Mouse (Mus musculus) forebrain, embryonic 14.5 days (tissue): ENCODE data around the gene Bcar1. TPM values are rescaled to one million over a fixed set of nuclear protein-coding genes. Genes with fewer than 3 reads are reported as not detected.

Experiments used
- ATAC-seq: fragments of 200-750 bp; cut with Nextera tagmentation; 2 replicates; pipeline ENCODE4 v1.8.0; 2017; ENCODE audit warnings: mild to moderate bottlenecking, moderate library complexity
- DNase-seq: peaks from one replicate; pipeline ENCODE4 v3.0.0-alpha.2; 2015; ENCODE audit warnings: low spot score
- H3K27ac ChIP-seq: fragments of 300-500 bp; sonication (generic); 2 replicates; pipeline ENCODE4 v1.5.1; 2014; ENCODE audit warnings: low read depth, mild to moderate bottlenecking, control low read depth, low read length, moderate library complexity
- H3K27me3 ChIP-seq: fragments of 300-500 bp; sonication (generic); replicated peaks from 2 replicates; pipeline ENCODE4 v1.6.1; 2014; ENCODE audit warnings: low read length, control low read depth, mixed read lengths; ENCODE audit not compliant: control insufficient read depth, insufficient read depth
- H3K36me3 ChIP-seq: fragments of 300-500 bp; sonication (generic); 2 replicates; pipeline ENCODE4 v1.6.1; 2014; ENCODE audit warnings: low read length, control low read depth; ENCODE audit not compliant: control insufficient read depth, insufficient read depth
- H3K4me1 ChIP-seq: fragments of 300-500 bp; sonication (generic); 2 replicates; pipeline ENCODE4 v1.6.1; 2014; ENCODE audit warnings: antibody characterized with exemption, low read length, control low read depth; ENCODE audit not compliant: control insufficient read depth, insufficient read depth
- H3K4me2 ChIP-seq: fragments of 300-500 bp; sonication (generic); 2 replicates; pipeline ENCODE4 v1.6.1; 2014; ENCODE audit warnings: mild to moderate bottlenecking, control low read depth, low read length
- H3K4me3 ChIP-seq: fragments of 300-500 bp; sonication (generic); 2 replicates; pipeline ENCODE4 v1.5.1; 2014; ENCODE audit warnings: low read depth, low read length, control low read depth
- H3K9ac ChIP-seq: fragments of 300-500 bp; sonication (generic); 2 replicates; pipeline ENCODE4 v1.6.1; 2014; ENCODE audit warnings: mild to moderate bottlenecking, low read length, control low read depth, moderate library complexity
- H3K9me3 ChIP-seq: fragments of 300-500 bp; sonication (generic); replicated peaks from 2 replicates; pipeline ENCODE4 v1.6.1; 2016; ENCODE audit warnings: low read length, control low read depth, mixed read lengths; ENCODE audit not compliant: control insufficient read depth
- WGBS: fragments of 180-500 bp; shearing (Covaris S2); extraction: QIAGEN DNeasy Blood & Tissue Kit; methylation state at CpG from one replicate; pipeline ENCODE4 v1.1.7; 2014; 5-methylcytosine and 5-hydroxymethylcytosine counted together
- polyA plus RNA-seq: library from polyadenylated mRNA; unstranded; fragments of >200 nt; fragmentation: Nextera tagmentation; extraction: Ambion mirVana; gene quantifications from 2 replicates; pipeline ENCODE4 v1.2.1, GENCODE M21; 2014

Bcar1 gene
- polyA plus RNA-seq, 1 experiment from 2014 or later: 41.2 TPM

DNA sequence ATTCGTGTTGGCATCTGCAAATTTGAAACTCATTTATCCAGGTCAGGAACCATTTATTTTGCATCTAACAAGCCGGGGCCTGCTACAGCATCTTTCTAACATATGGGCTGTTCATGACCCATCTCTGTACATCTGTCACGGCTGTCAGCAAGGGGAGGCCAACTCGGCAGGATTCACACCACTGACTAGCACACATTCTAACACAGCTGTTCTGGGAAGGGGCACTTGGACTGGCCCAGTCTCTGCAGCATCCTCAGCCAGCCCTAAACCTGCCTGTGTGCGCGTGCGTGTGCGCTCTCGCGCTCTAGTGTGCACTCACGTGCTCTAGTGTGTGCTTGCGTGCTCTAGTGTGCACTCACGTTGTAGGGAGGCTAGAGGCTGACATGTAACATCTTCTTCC lies 17.1 kb upstream of the Bcar1 start:
- Histone ChIP-seq H3K4me1 (0 out of 2 replicates have a peak, but pooled peaks cover 2% of the 10 kb centered on the region), H3K36me3 (peaks cover 6% of the 10 kb centered on the region; the same call in 1 of the 2 replicates), H3K9ac (no peak overlapping the region), H3K27ac (no peak overlapping the region; the same call in 1 of the 2 replicates), H3K4me3 (no peak overlapping the region), H3K27me3 (no peaks in the 10 kb centered on the region), H3K9me3 (no peaks in the 10 kb centered on the region), H3K4me2 (no peak overlapping the region)
- ATAC-seq (peak; percentile 50), DNase-seq (peak; percentile 47)
- 76% methylated on average over 13 of the region's 13 CpGs for WGBS

DNA sequence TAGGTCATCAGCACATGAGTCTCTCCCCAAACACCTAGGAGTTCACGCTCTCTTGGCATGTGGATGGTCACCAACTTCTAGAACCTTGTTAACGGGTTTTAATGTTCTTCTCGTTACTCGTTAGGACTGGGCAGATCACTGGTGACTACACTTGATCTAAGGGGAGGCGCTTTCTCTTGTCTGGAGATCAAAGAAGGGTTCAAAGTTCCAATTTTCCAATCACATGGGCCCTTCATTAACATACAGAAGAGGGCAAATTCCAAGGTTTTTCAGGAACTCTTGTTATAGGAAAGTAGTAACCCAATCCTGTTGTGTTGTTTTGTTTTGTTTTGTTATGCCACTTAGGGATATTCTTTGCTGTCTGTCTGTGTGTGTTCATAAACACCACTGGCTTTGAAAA lies 15.2 kb upstream of the Bcar1 start:
- ATAC-seq: no peak
- Histone ChIP-seq H3K4me3 (no peak overlapping the region), H3K36me3 (no peaks in the 10 kb centered on the region), H3K4me1 (0 out of 2 replicates have a peak, but pooled peaks cover 2% of the 10 kb centered on the region), H3K27ac (no peak overlapping the region), H3K27me3 (no peaks in the 10 kb centered on the region), H3K9ac (no peak overlapping the region), H3K4me2 (no peak overlapping the region), H3K9me3 (no peaks in the 10 kb centered on the region)
- DNase-seq: no peak
- WGBS: 63% methylated on average over 5 of the region's 5 CpGs

DNA sequence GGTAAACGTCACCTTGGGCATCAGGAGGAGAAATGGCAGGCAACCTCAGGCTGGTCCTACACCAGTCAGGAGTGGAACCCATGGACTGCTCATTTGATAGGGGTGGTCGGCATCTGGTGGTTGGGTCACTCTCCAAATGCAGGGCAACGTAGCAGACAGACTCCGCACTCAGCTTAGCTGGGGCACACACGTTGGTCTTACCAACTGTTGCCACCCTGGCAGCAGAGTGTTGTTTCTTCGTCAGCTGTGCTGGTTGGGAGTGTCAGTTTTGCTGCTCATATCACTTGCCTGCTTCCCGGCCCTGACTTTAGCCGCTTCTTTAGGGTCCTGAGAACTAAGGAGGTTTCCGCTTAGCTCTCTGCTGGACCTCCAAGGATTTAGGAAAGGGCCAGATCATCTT lies 14.0 kb upstream of the Bcar1 start:
- Histone ChIP-seq H3K4me1 (0 out of 2 replicates have a peak, but pooled peaks cover 2% of the 10 kb centered on the region), H3K36me3 (no peaks in the 10 kb centered on the region), H3K4me2 (no peak overlapping the region), H3K9ac (no peak overlapping the region), H3K4me3 (no peak overlapping the region), H3K27me3 (no peaks in the 10 kb centered on the region), H3K27ac (no peak overlapping the region), H3K9me3 (no peaks in the 10 kb centered on the region)
- 93% methylated on average over 9 of the region's 9 CpGs for WGBS
- DNase-seq: no peak
- ATAC-seq: no peak

DNA sequence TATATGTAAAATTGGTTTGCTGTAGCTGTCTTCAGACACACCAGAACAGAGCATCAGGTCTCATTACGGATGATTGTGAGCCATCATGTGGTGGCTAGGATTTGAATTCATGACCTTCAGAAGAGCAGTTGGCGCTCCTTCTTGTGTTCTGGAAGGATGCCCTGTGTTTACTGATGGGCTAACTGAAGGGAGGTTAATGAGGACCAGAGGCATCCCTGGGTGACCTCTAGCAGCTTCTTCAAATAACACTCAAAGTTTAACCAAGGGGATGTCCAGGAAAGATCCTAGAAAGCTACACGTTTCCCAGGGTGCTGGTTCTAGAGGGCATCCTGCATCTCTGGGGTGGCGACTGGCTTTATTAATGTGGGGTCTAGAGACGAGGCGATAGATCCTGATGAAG lies 11.1 kb upstream of the Bcar1 start:
- DNase-seq (no peak), ATAC-seq (no peak)
- H3K4me2 ChIP-seq: no peak overlapping the region
- H3K27me3 ChIP-seq: no peaks in the 10 kb centered on the region
- no peak overlapping the region for H3K4me3 ChIP-seq
- H3K4me1 ChIP-seq: no peaks in the 10 kb centered on the region
- no peak overlapping the region for H3K9ac ChIP-seq
- no peaks in the 10 kb centered on the region for H3K9me3 ChIP-seq
- no peak overlapping the region for H3K27ac ChIP-seq
- 91% methylated on average over 6 of the region's 6 CpGs for WGBS
- H3K36me3 ChIP-seq: no peaks in the 10 kb centered on the region

DNA sequence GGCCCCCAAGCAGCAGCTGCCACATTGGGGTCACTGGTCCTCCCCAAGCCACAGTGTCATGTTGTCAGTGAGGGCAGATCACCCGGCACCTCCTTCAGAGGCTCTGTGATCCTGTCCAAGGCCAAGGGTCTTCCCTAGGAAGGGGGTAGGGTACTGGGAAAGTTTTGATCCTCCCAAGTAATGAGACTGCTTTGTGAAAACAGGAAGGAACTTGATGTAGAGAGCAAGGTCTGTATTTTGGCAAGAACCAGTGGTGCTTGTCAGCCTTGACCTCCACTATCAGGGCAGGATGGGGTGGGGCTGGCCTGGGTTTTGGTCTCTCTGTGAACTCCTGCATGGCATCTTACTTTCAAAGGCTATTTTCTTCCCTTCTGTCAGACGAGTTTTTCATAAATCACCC lies 10.5 kb upstream of the Bcar1 start:
- Histone ChIP-seq H3K4me2 (no peak overlapping the region), H3K9ac (no peak overlapping the region), H3K27ac (no peak overlapping the region), H3K4me1 (no peaks in the 10 kb centered on the region), H3K36me3 (no peaks in the 10 kb centered on the region), H3K27me3 (no peaks in the 10 kb centered on the region), H3K4me3 (no peak overlapping the region), H3K9me3 (no peaks in the 10 kb centered on the region)
- ATAC-seq: no peak
- WGBS: 64% methylated on average over 2 of the region's 2 CpGs
- DNase-seq: no peak

DNA sequence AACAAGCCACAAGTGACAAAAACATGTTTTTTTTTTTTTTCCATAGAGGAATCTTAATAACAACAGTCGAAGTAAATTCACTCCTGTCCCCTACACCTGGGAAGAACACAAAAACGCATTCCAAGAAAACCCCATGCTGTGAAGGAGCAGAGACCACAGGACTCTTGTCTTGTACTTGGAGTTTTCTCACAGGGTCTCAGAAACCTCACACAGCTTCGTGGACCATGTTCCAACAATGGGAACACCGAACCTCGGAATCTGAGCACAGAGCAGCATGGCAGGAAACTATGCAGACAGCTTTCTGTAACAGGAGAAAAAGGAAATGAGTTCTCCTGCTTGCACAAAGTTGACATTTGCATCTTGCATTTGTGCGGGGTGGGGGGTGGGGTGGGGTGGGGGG lies 5.2 kb upstream of the Bcar1 start:
- Histone ChIP-seq H3K4me1 (peaks cover 19% of the 10 kb centered on the region), H3K27me3 (no peaks in the 10 kb centered on the region), H3K9me3 (no peaks in the 10 kb centered on the region), H3K4me2 (no peak overlapping the region), H3K27ac (no peak overlapping the region), H3K9ac (no peak overlapping the region), H3K4me3 (no peak overlapping the region), H3K36me3 (no peaks in the 10 kb centered on the region)
- ATAC-seq (no peak), DNase-seq (no peak)
- WGBS: 63% methylated on average over 6 of the region's 6 CpGs

DNA sequence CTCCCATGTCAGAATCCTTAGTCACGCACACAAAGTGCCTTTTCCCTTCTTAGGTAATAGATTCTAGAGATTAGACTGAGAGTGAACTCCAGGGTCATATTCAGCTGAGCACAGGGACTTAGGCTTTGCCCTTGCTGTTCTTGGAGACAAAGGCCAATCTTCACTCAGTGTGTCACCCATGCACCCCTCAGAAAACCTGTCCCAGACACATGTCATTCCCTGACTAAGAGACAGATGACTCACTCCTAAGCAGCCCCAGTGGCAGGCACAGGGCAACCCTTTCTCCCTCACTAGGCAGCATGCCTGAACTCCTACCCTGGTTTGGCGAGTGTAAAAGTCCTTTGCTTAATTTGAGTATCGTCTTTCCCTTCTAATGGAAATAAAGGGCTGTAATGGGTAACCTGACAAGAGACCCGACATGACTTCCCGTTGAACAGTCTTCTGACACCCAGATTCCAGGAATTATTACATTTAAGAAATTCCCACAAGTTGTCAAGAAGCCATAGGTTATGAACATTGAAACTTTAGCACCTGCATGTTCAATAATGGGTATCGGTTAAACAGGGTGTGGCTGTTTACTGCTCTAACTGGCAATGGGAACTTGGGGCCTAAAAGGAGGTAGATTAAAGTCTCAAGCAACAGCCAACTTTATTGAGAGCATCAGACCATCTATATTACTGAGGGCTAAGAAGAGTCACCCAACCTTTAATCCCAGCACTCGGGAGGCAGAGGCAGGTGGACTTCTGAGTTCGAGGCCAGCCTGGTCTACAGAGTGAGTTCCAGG lies 4.4 kb upstream of the Bcar1 start:
- Histone ChIP-seq H3K4me1 (peaks cover 19% of the 10 kb centered on the region), H3K9me3 (no peaks in the 10 kb centered on the region), H3K4me3 (no peak overlapping the region), H3K27ac (no peak overlapping the region), H3K27me3 (no peaks in the 10 kb centered on the region), H3K9ac (no peak overlapping the region), H3K4me2 (no peak overlapping the region), H3K36me3 (no peaks in the 10 kb centered on the region)
- DNase-seq (no peak), ATAC-seq (no peak)
- WGBS: 82% methylated on average over 8 of the region's 8 CpGs

DNA sequence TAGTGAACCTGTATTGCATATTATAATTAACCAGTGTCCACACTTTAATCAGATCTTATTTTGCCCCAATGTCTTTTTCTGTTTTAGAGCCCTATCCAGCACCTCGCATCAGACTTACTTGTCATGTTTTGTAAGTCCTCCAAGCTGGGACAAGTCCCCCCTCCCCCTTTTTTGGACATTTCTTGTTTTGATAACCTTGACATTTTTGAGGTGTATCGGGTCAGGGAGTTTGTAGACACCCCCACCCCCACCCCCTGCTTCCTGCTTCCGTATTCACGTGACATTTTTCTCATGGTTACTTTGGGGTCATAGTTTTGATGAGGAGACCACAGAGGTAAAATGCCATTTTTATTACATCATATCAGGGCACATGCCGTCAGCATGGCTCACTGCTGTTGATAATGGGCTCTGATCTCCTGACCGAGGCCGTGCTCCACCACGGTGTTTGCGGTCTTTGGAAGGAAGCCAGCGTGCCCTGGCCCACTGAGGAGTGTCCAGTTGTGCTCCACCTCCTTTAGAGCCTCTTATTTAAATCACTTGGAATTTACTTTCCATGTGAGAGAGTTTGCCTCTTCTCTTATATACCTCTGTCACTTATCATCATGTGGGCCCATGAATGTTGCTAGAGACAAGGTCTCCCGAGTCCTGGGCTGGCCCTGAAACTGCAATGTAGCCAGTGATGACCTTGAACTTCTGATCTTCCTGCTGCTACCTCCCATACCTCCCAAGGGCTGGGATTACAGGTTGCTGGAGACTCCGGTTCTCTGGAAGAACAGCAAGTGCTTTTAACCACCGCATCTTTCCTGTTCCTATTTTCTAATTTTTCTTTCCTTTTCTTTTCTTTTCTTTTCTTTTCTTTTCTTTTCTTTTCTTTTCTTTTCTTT lies 3.2 kb upstream of the Bcar1 start:
- no peaks in the 10 kb centered on the region for H3K27me3 ChIP-seq
- H3K4me3 ChIP-seq: no peak overlapping the region
- no peak overlapping the region for H3K9ac ChIP-seq
- H3K4me2 ChIP-seq: no peak overlapping the region
- no peak overlapping the region for H3K27ac ChIP-seq
- DNase-seq: no peak
- no peaks in the 10 kb centered on the region for H3K9me3 ChIP-seq
- no peak for ATAC-seq
- H3K36me3 ChIP-seq: no peaks in the 10 kb centered on the region
- WGBS: 85% methylated on average over 13 of the region's 13 CpGs
- H3K4me1 ChIP-seq: peaks cover 30% of the 10 kb centered on the region
